19 mouse cellular contexts compared by ENCODE assay signal in genomic region chr10:84610324-84610723, GRCm38 (mm10). TPM values are rescaled to one million over a fixed set of nuclear protein-coding genes. Genes with fewer than 3 reads are reported as not detected.
DNase-seq lines count a peak whose midpoint lies in the region; ATAC-seq lines count a peak whose summit lies in the region.
"Had no signal": no experiment of that assay in that cellular context is flagged by ENCODE, and none has a peak within 500 bp of the region (broad histone marks: within the 10 kb centered on the region; RNA-seq: fewer than 3 reads in every experiment).

No protein-coding gene starts in this region.

- H3K27me3 ChIP-seq in heart, embryonic 12.5 days (replicated peaks) = no peaks in the 10 kb centered on the region
- no peaks in the 10 kb centered on the region for H3K27me3 ChIP-seq in lung, embryonic 15.5 days
- H3K27me3 ChIP-seq: hindbrain, embryonic 15.5 days; liver, embryonic 15.5 days; Patski had no signal

- peaks cover 48% of the 10 kb centered on the region for H3K4me1 ChIP-seq in heart, embryonic 12.5 days (replicated peaks)
- H3K4me1 ChIP-seq in lung, embryonic 15.5 days = peaks cover 22% of the 10 kb centered on the region
- H3K4me1 ChIP-seq: hindbrain, embryonic 15.5 days had no signal

- no peaks in the 10 kb centered on the region for H3K9me3 ChIP-seq in heart, embryonic 12.5 days (replicated peaks)
- H3K9me3 ChIP-seq in lung, embryonic 15.5 days = no peaks in the 10 kb centered on the region
- H3K9me3 ChIP-seq: hindbrain, embryonic 15.5 days; liver, embryonic 15.5 days had no signal

- DNase-seq in heart, postnatal 4 days = no peak
- DNase-seq in lung, adult 18-20 months = no peak
- peak; percentile 10 for DNase-seq in embryo, embryonic 9.5 days (ENCODE audit: extremely low spot score)
- peak; percentile 21 for DNase-seq in skeletal muscle tissue, adult 2 months (ENCODE audit: low read depth, low spot score)
- DNase-seq in right cerebral cortex, postnatal 36 days (ENCODE audit: low spot score in 2 of 2) = no peak
- DNase-seq: adrenal gland, postnatal 14 days; cerebellum, adult 18-20 months; kidney, adult 18-20 months; kidney, postnatal 25 days; retina, postnatal 1 day; thymus, adult 18-20 months had no signal

- no peak overlapping the region for H3K4me2 ChIP-seq in heart, embryonic 12.5 days
- no peak overlapping the region for H3K4me2 ChIP-seq in lung, embryonic 15.5 days
- H3K4me2 ChIP-seq: hindbrain, embryonic 15.5 days; liver, embryonic 15.5 days had no signal

- no peak overlapping the region for H3K4me3 ChIP-seq in heart, embryonic 12.5 days
- no peak overlapping the region for H3K4me3 ChIP-seq in lung, embryonic 15.5 days
- H3K4me3 ChIP-seq: hindbrain, embryonic 15.5 days; liver, embryonic 15.5 days had no signal

- 28% methylated on average over 4 of the region's 4 CpGs for WGBS in heart, embryonic 12.5 days
- WGBS in lung, embryonic 15.5 days = 37% methylated on average over 4 of the region's 4 CpGs

- H3K9ac ChIP-seq in heart, embryonic 12.5 days = no peak overlapping the region
- no peak overlapping the region for H3K9ac ChIP-seq in lung, embryonic 15.5 days
- H3K9ac ChIP-seq: hindbrain, embryonic 15.5 days; liver, embryonic 15.5 days had no signal

- ATAC-seq in heart, embryonic 12.5 days (ENCODE audit: insufficient number of reproducible peaks, low FRiP score) = no peak
- no peak for ATAC-seq in lung, embryonic 15.5 days (ENCODE audit: borderline replicate concordance, extremely low read depth, low FRiP score, low TSS enrichment)
- ATAC-seq: activated CD4-positive, CD25-positive, alpha-beta regulatory T cell, adult 4 months; forebrain, embryonic 14.5 days; midbrain, embryonic 16.5 days; Patski had no signal

- peaks cover 11% of the 10 kb centered on the region for H3K36me3 ChIP-seq in heart, embryonic 12.5 days
- H3K36me3 ChIP-seq in lung, embryonic 15.5 days = no peaks in the 10 kb centered on the region

- H3K27ac ChIP-seq in heart, embryonic 12.5 days (ENCODE audit: poor library complexity, severe bottlenecking) = peak overlapping the region; percentile 84
- peak overlapping the region; percentile 65 for H3K27ac ChIP-seq in lung, embryonic 15.5 days
- H3K27ac ChIP-seq: hindbrain, embryonic 15.5 days; liver, embryonic 15.5 days had no signal

RNA-seq across cellular contexts. Expression of gene Polr3b, which starts 11.8 kb away (rescaled TPM):
- 13.3 and 13.4 TPM in 2 replicates for polyA plus RNA-seq in heart, embryonic 12.5 days (2016; fragmentation: Nextera tagmentation; extraction: Ambion mirVana)
- 10 to 100 TPM; 13.8 to 14.9 TPM for total RNA-seq in heart, postnatal 4 days (2021)
- polyA plus RNA-seq in lung, embryonic 15.5 days (2015; fragmentation: Nextera tagmentation; extraction: Ambion mirVana) = 15.6 and 15.7 TPM in 2 replicates

RNA-seq across cellular contexts. Expression of gene Tcp11l2, which starts 33.9 kb away (rescaled TPM):
- polyA plus RNA-seq in heart, embryonic 12.5 days (2016; fragmentation: Nextera tagmentation; extraction: Ambion mirVana) = 29.1 and 32.2 TPM in 2 replicates
- 10 to 100 TPM; 26.4 to 33.4 TPM for total RNA-seq in heart, postnatal 4 days (2021)
- polyA plus RNA-seq in lung, embryonic 15.5 days (2015; fragmentation: Nextera tagmentation; extraction: Ambion mirVana) = 24.4 and 29.0 TPM in 2 replicates

Comparison
In these comparisons a context has a peak if more than half of its experiments do, and no peak if none do; other contexts are left out.
1. DNase-seq: peak in embryo, embryonic 9.5 days (single experiment) and skeletal muscle tissue, adult 2 months (single experiment); none in heart, postnatal 4 days (single experiment), lung, adult 18-20 months (0 of 2) and right cerebral cortex, postnatal 36 days (0 of 2).